Mouse (Mus musculus) layer of hippocampus, postnatal 14 days (tissue): ENCODE results near the gene Rcl1. TPM values are rescaled to one million over a fixed set of nuclear protein-coding genes. Genes with fewer than 3 reads are reported as not detected.

Experiments used
- DNase-seq, 2 experiments: peaks; one replicate each; pipeline ENCODE4 v3.0.0; 2021 to 2022; ENCODE audit warnings: low spot score in 2 of 2, mixed read lengths in 1 of 2
- total RNA-seq, 2 experiments: library from RNA; stranded (reverse); gene quantifications; 2 replicates each; pipeline ENCODE4 v1.2.3; 2021

Gene Rcl1
- total RNA-seq, 2 experiments from 2014 or later = 15.1 to 15.2 TPM

GRCm38 (mm10) chr19:29106261-29106660, 5.1 kb downstream of the Rcl1 start:
- no peak for DNase-seq

- no peak for DNase-seq
These were observed 11.5 kb downstream of the Rcl1 start for GRCm38 (mm10) chr19:29112662-29113061.

- no peak for DNase-seq
These were observed 12.8 kb downstream of the Rcl1 start for GRCm38 (mm10) chr19:29113746-29114649.

- DNase-seq = no peak
These were observed 15.6 kb downstream of the Rcl1 start for GRCm38 (mm10) chr19:29116796-29117195.

GRCm38 (mm10) chr19:29118196-29118595, 17.0 kb downstream of the Rcl1 start:
- DNase-seq = no peak

GRCm38 (mm10) chr19:29120311-29120710, 19.1 kb downstream of the Rcl1 start:
- DNase-seq = no peak

GRCm38 (mm10) chr19:29121394-29121793, 20.2 kb downstream of the Rcl1 start:
- no peak for DNase-seq

GRCm38 (mm10) chr19:29124886-29125585, 23.9 kb downstream of the Rcl1 start:
- no peak for DNase-seq

GRCm38 (mm10) chr19:29126347-29127015, 25.3 kb downstream of the Rcl1 start:
- DNase-seq = no peak

GRCm38 (mm10) chr19:29127331-29127730, 26.2 kb downstream of the Rcl1 start:
- DNase-seq = no peak

- no peak for DNase-seq
These were observed 27.0 kb downstream of the Rcl1 start for GRCm38 (mm10) chr19:29128217-29128616.

- DNase-seq = no peak
These were observed 28.4 kb downstream of the Rcl1 start for GRCm38 (mm10) chr19:29129551-29129950.

GRCm38 (mm10) chr19:29131171-29131570, 30.0 kb downstream of the Rcl1 start:
- DNase-seq = no peak

GRCm38 (mm10) chr19:29134293-29134692, 33.1 kb downstream of the Rcl1 start:
- DNase-seq = no peak

- no peak for DNase-seq
These were observed 34.1 kb downstream of the Rcl1 start for GRCm38 (mm10) chr19:29135172-29135736.

- DNase-seq = no peak
These were observed 37.5 kb downstream of the Rcl1 start for GRCm38 (mm10) chr19:29138546-29139270.

GRCm38 (mm10) chr19:29139699-29140456, 38.7 kb downstream of the Rcl1 start:
- no peak for DNase-seq

GRCm38 (mm10) chr19:29140933-29141332, 39.8 kb downstream of the Rcl1 start:
- DNase-seq = no peak

GRCm38 (mm10) chr19:29142307-29142706, 41.1 kb downstream of the Rcl1 start:
- no peak for DNase-seq

GRCm38 (mm10) chr19:29145421-29145820, 44.2 kb downstream of the Rcl1 start:
- no peak for DNase-seq
